Mouse (Mus musculus): ENCODE results near the gene Olfr282. TPM values are rescaled to one million over a fixed set of nuclear protein-coding genes. Genes with fewer than 3 reads are reported as not detected.

The Olfr282 gene
- polyA plus RNA-seq, 1 experiment, result not detected

DNA sequence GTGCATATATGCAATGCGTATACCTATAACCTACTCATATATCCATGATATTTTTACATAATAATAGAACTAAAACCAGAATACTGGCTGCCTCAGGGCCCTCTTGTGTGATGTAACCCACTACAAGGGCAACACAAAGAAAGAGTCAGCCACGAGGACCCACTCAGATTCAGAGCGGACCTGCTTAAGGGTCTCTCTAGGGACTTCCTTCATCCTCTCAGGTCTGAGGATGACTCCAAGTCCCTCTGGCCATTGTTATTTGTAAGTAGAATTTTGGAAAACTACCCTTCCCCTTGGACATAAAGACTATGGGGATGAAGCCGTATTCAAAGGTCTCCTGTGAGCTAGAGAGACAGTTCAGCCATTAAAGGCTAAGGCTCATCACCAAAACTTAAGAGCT, 38.6 kb downstream of the Olfr282 start, which contains the start of gene OR5BS1P:
Gene OR5BS1P, plus strand, starts transcription at position 301 of the 400 bp plus-strand sequence.
- WGBS, result 92% methylated on average over 4 of the region's 4 CpGs
- TF ChIP-seq POLR2A (IDR thresholded peaks at IDR 0.05; ENCODE audit: low read depth, low read length) (no peak), CTCF (IDR thresholded peaks at IDR 0.05; ENCODE audit: extremely low read depth, insufficient read depth, insufficient read length, insufficient replicate concordance) (no peak)
- Histone ChIP-seq H3K4me3 (ENCODE audit: extremely low read depth, insufficient read depth, insufficient read length) (no peak within 1 kb of the TSS), H3K27ac (ENCODE audit: insufficient read depth, low read length) (no peak within 1 kb of the TSS), H3K27me3 (ENCODE audit: control insufficient read depth, insufficient read depth, low read length) (no peaks in the 10 kb centered on the region), H3K36me3 (ENCODE audit: control insufficient read depth, insufficient read depth, low read length) (no peaks in the 10 kb centered on the region), H3K4me1 (ENCODE audit: control insufficient read depth, insufficient read depth, insufficient read length) (no peaks in the 10 kb centered on the region)
- no peak for DNase-seq (ENCODE audit: low read depth in 1 of 2, low spot score in 2 of 2)

- DNase-seq (ENCODE audit: low read depth in 1 of 2, low spot score in 2 of 2), result no peak
- no peak for TF ChIP-seq CTCF (IDR thresholded peaks at IDR 0.05; ENCODE audit: extremely low read depth, insufficient read depth, insufficient read length, insufficient replicate concordance)
- TF ChIP-seq POLR2A (IDR thresholded peaks at IDR 0.05; ENCODE audit: low read depth, low read length), result no peak
- no peak overlapping the region for H3K27ac ChIP-seq (ENCODE audit: insufficient read depth, low read length)
- H3K27me3 ChIP-seq (ENCODE audit: control insufficient read depth, insufficient read depth, low read length), result no peaks in the 10 kb centered on the region
- WGBS, result 90% methylated on average over 13 of the region's 13 CpGs
- H3K36me3 ChIP-seq (ENCODE audit: control insufficient read depth, insufficient read depth, low read length), result no peaks in the 10 kb centered on the region
- H3K4me1 ChIP-seq (ENCODE audit: control insufficient read depth, insufficient read depth, insufficient read length), result no peaks in the 10 kb centered on the region
- H3K4me3 ChIP-seq (ENCODE audit: extremely low read depth, insufficient read depth, insufficient read length), result no peak overlapping the region
These were observed 40.5 kb downstream of the Olfr282 start for GRCm38 (mm10) chr15:98471539-98471938.

- no peaks in the 10 kb centered on the region for H3K27me3 ChIP-seq (ENCODE audit: control insufficient read depth, insufficient read depth, low read length)
- no peak for TF ChIP-seq CTCF (IDR thresholded peaks at IDR 0.05; ENCODE audit: extremely low read depth, insufficient read depth, insufficient read length, insufficient replicate concordance)
- TF ChIP-seq POLR2A (IDR thresholded peaks at IDR 0.05; ENCODE audit: low read depth, low read length), result no peak
- H3K4me1 ChIP-seq (ENCODE audit: control insufficient read depth, insufficient read depth, insufficient read length), result no peaks in the 10 kb centered on the region; the same call in 1 of the 2 replicates
- no peaks in the 10 kb centered on the region for H3K36me3 ChIP-seq (ENCODE audit: control insufficient read depth, insufficient read depth, low read length)
- H3K27ac ChIP-seq (ENCODE audit: insufficient read depth, low read length), result no peak overlapping the region
- H3K4me3 ChIP-seq (ENCODE audit: extremely low read depth, insufficient read depth, insufficient read length), result no peak overlapping the region
- WGBS, result 78% methylated on average over 10 of the region's 10 CpGs
- no peak for DNase-seq (ENCODE audit: low read depth in 1 of 2, low spot score in 2 of 2)
These were observed 43.9 kb downstream of the Olfr282 start for GRCm38 (mm10) chr15:98474958-98475357.

GRCm38 (mm10) chr15:98475382-98475781, 44.4 kb downstream of the Olfr282 start:
- H3K4me1 ChIP-seq (ENCODE audit: control insufficient read depth, insufficient read depth, insufficient read length), result no peaks in the 10 kb centered on the region; the same call in 1 of the 2 replicates
- peak in 1 of 2 experiments; percentile 61 for DNase-seq (ENCODE audit: low read depth in 1 of 2, low spot score in 2 of 2)
- no peaks in the 10 kb centered on the region for H3K27me3 ChIP-seq (ENCODE audit: control insufficient read depth, insufficient read depth, low read length)
- TF ChIP-seq POLR2A (IDR thresholded peaks at IDR 0.05; ENCODE audit: low read depth, low read length) (no peak), CTCF (IDR thresholded peaks at IDR 0.05; ENCODE audit: extremely low read depth, insufficient read depth, insufficient read length, insufficient replicate concordance) (peak; percentile 35; the same call in 1 of the 2 replicates)
- H3K27ac ChIP-seq (ENCODE audit: insufficient read depth, low read length), result no peak overlapping the region
- no peaks in the 10 kb centered on the region for H3K36me3 ChIP-seq (ENCODE audit: control insufficient read depth, insufficient read depth, low read length)
- no peak overlapping the region for H3K4me3 ChIP-seq (ENCODE audit: extremely low read depth, insufficient read depth, insufficient read length)
- 48% methylated on average over 10 of the region's 10 CpGs for WGBS

- no peaks in the 10 kb centered on the region; the same call in 1 of the 2 replicates for H3K4me1 ChIP-seq (ENCODE audit: control insufficient read depth, insufficient read depth, insufficient read length)
- no peaks in the 10 kb centered on the region for H3K27me3 ChIP-seq (ENCODE audit: control insufficient read depth, insufficient read depth, low read length)
- DNase-seq (ENCODE audit: low read depth in 1 of 2, low spot score in 2 of 2), result no peak
- no peak overlapping the region for H3K4me3 ChIP-seq (ENCODE audit: extremely low read depth, insufficient read depth, insufficient read length)
- no peaks in the 10 kb centered on the region for H3K36me3 ChIP-seq (ENCODE audit: control insufficient read depth, insufficient read depth, low read length)
- TF ChIP-seq CTCF (IDR thresholded peaks at IDR 0.05; ENCODE audit: extremely low read depth, insufficient read depth, insufficient read length, insufficient replicate concordance) (no peak), POLR2A (IDR thresholded peaks at IDR 0.05; ENCODE audit: low read depth, low read length) (no peak)
- H3K27ac ChIP-seq (ENCODE audit: insufficient read depth, low read length), result no peak overlapping the region
- WGBS, result 79% methylated on average over 5 of the region's 5 CpGs
These were observed 45.3 kb downstream of the Olfr282 start for GRCm38 (mm10) chr15:98476281-98476680.

GRCm38 (mm10) chr15:98479568-98480102, 48.6 kb downstream of the Olfr282 start:
- 33% methylated on average over 7 of the region's 7 CpGs for WGBS
- no peaks in the 10 kb centered on the region for H3K27me3 ChIP-seq (ENCODE audit: control insufficient read depth, insufficient read depth, low read length)
- no peak overlapping the region; the same call in 1 of the 2 replicates for H3K27ac ChIP-seq (ENCODE audit: insufficient read depth, low read length)
- H3K4me3 ChIP-seq (ENCODE audit: extremely low read depth, insufficient read depth, insufficient read length), result no peak overlapping the region
- no peak for DNase-seq (ENCODE audit: low read depth in 1 of 2, low spot score in 2 of 2)
- TF ChIP-seq CTCF (IDR thresholded peaks at IDR 0.05; ENCODE audit: extremely low read depth, insufficient read depth, insufficient read length, insufficient replicate concordance) (no peak), POLR2A (IDR thresholded peaks at IDR 0.05; ENCODE audit: low read depth, low read length) (no peak)
- no peaks in the 10 kb centered on the region for H3K36me3 ChIP-seq (ENCODE audit: control insufficient read depth, insufficient read depth, low read length)
- peaks cover 10% of the 10 kb centered on the region; the same call in 1 of the 2 replicates for H3K4me1 ChIP-seq (ENCODE audit: control insufficient read depth, insufficient read depth, insufficient read length)

GRCm38 (mm10) chr15:98482701-98483100, 51.7 kb downstream of the Olfr282 start, which contains the start of gene Lalba:
Gene Lalba (minus strand): TSS chr15:98482721.
- H3K27ac ChIP-seq (ENCODE audit: insufficient read depth, low read length), result no peak within 1 kb of the TSS
- H3K4me3 ChIP-seq (ENCODE audit: extremely low read depth, insufficient read depth, insufficient read length), result no peak within 1 kb of the TSS
- H3K36me3 ChIP-seq (ENCODE audit: control insufficient read depth, insufficient read depth, low read length), result no peaks in the 10 kb centered on the region
- TF ChIP-seq CTCF (IDR thresholded peaks at IDR 0.05; ENCODE audit: extremely low read depth, insufficient read depth, insufficient read length, insufficient replicate concordance), result no peak
- no peak for DNase-seq (ENCODE audit: low read depth in 1 of 2, low spot score in 2 of 2)
- WGBS, result 84% methylated on average over 3 of the region's 3 CpGs
- H3K4me1 ChIP-seq (ENCODE audit: control insufficient read depth, insufficient read depth, insufficient read length), result peaks cover 12% of the 10 kb centered on the region; the same call in 1 of the 2 replicates
- no peaks in the 10 kb centered on the region for H3K27me3 ChIP-seq (ENCODE audit: control insufficient read depth, insufficient read depth, low read length)

Data from spleen, adult 2 months (tissue).